Mouse (Mus musculus): ENCODE measurements around the gene Ing5.

- TF ChIP-seq POLR2A (IDR thresholded peaks at IDR 0.05; ENCODE audit: insufficient read depth, low read depth, low read length) (no peak), CTCF (IDR thresholded peaks at IDR 0.05; ENCODE audit: insufficient read depth, low read depth, low read length) (no peak)
These were observed 9.2 kb upstream of the Ing5 start for GRCm38 (mm10) chr1:93794526-93794925.
